Comparison of ENCODE assay signal across 15 mouse cellular contexts in genomic region chr11:114294511-114295250, GRCm38 (mm10).
DNase-seq lines count a peak whose midpoint lies in the region; ATAC-seq and TF ChIP-seq lines count a peak whose summit lies in the region.
"Had no signal": no experiment of that assay in that cellular context is flagged by ENCODE, and none has a peak within 500 bp of the region (broad histone marks: within the 10 kb centered on the region; RNA-seq: fewer than 3 reads in every experiment).

No protein-coding gene starts in this region.

- no peaks in the 10 kb centered on the region for H3K27me3 ChIP-seq in kidney, embryonic 16.5 days (ENCODE audit: insufficient read depth, low read length)
- no peaks in the 10 kb centered on the region for H3K27me3 ChIP-seq in hindbrain, embryonic 14.5 days (ENCODE audit: control insufficient read depth, insufficient read depth, low read length)
- H3K27me3 ChIP-seq in liver, postnatal 0 days (ENCODE audit: insufficient read depth, low read length) = no peaks in the 10 kb centered on the region

- no peak for TF ChIP-seq EP300 in liver, postnatal 0 days (IDR thresholded peaks at IDR 0.05; ENCODE audit: low read depth)

- no peaks in the 10 kb centered on the region for H3K9me3 ChIP-seq in kidney, embryonic 16.5 days (ENCODE audit: low read length)
- no peaks in the 10 kb centered on the region for H3K9me3 ChIP-seq in hindbrain, embryonic 14.5 days (ENCODE audit: control insufficient read depth, low read length)
- no peaks in the 10 kb centered on the region for H3K9me3 ChIP-seq in liver, postnatal 0 days (ENCODE audit: low read length)

- 39% methylated on average over 5 of the region's 5 CpGs for WGBS in kidney, embryonic 16.5 days
- 55% methylated on average over 5 of the region's 5 CpGs for WGBS in hindbrain, embryonic 14.5 days
- 51% methylated on average over 5 of the region's 5 CpGs for WGBS in liver, postnatal 0 days (ENCODE audit: insufficient replicate concordance)

- no peak for TF ChIP-seq CTCF in liver, postnatal 0 days (IDR thresholded peaks at IDR 0.05; ENCODE audit: low read depth)

- no peak for DNase-seq in kidney, adult 11 months
- peak; percentile 32 for DNase-seq in cerebellum, adult 11-12 months
- peak; percentile 39 for DNase-seq in cerebellum, adult 9-10 months
- peak; percentile 65 for DNase-seq in hindbrain, embryonic 14.5 days (ENCODE audit: low spot score)
- DNase-seq in liver, postnatal 0 days = no peak
- DNase-seq in embryo, embryonic 9.5 days (ENCODE audit: extremely low spot score) = no peak
- no peak for DNase-seq in right cerebral cortex, postnatal 14 days
- DNase-seq: adrenal gland, postnatal 36 days; heart, adult 11 months; kidney, adult 18-20 months; lung, embryonic 14.5 days; thymus, postnatal 36 days had no signal

- no peaks in the 10 kb centered on the region for H3K36me3 ChIP-seq in kidney, embryonic 16.5 days (ENCODE audit: insufficient read depth, low read length)
- no peaks in the 10 kb centered on the region for H3K36me3 ChIP-seq in hindbrain, embryonic 14.5 days (replicated peaks; ENCODE audit: control insufficient read depth, insufficient read depth)
- H3K36me3 ChIP-seq in liver, postnatal 0 days (replicated peaks; ENCODE audit: insufficient read depth, low read length) = no peaks in the 10 kb centered on the region

- no peak overlapping the region for H3K27ac ChIP-seq in kidney, embryonic 16.5 days (ENCODE audit: low read length)
- peak overlapping the region; percentile 14; the same call in 1 of the 2 replicates for H3K27ac ChIP-seq in hindbrain, embryonic 14.5 days
- no peak overlapping the region for H3K27ac ChIP-seq in liver, postnatal 0 days (ENCODE audit: low read depth)
- H3K27ac ChIP-seq: left cerebral cortex, adult 2 months had no signal

- ATAC-seq in kidney, embryonic 16.5 days (ENCODE audit: low FRiP score, low TSS enrichment) = no peak
- peak; percentile 71 for ATAC-seq in hindbrain, embryonic 14.5 days (ENCODE audit: low FRiP score)
- ATAC-seq in liver, postnatal 0 days = no peak
- ATAC-seq: CD4-positive, CD25-positive, alpha-beta regulatory T cell, adult 4 months had no signal

- no peak overlapping the region for H3K9ac ChIP-seq in kidney, embryonic 16.5 days (replicated peaks; ENCODE audit: low read length)
- H3K9ac ChIP-seq in hindbrain, embryonic 14.5 days = no peak overlapping the region
- no peak overlapping the region for H3K9ac ChIP-seq in liver, postnatal 0 days (replicated peaks)
- H3K9ac ChIP-seq: lung, embryonic 14.5 days had no signal

- H3K4me1 ChIP-seq in kidney, embryonic 16.5 days (ENCODE audit: insufficient read depth, low read length) = no peaks in the 10 kb centered on the region
- H3K4me1 ChIP-seq in hindbrain, embryonic 14.5 days (replicated peaks; ENCODE audit: control insufficient read depth, insufficient read depth, low read length) = peaks cover 19% of the 10 kb centered on the region
- H3K4me1 ChIP-seq in liver, postnatal 0 days (ENCODE audit: insufficient read depth) = no peaks in the 10 kb centered on the region

- 0 out of 2 replicates have a peak overlapping the region, but pooled peaks have one; percentile 13 for H3K4me2 ChIP-seq in kidney, embryonic 16.5 days (replicated peaks; ENCODE audit: low read depth, low read length)
- no peak overlapping the region for H3K4me2 ChIP-seq in hindbrain, embryonic 14.5 days (replicated peaks)
- H3K4me2 ChIP-seq in liver, postnatal 0 days (ENCODE audit: low read depth, low read length) = no peak overlapping the region
- H3K4me2 ChIP-seq: lung, embryonic 14.5 days had no signal

- no peak overlapping the region for H3K4me3 ChIP-seq in kidney, embryonic 16.5 days (ENCODE audit: low read length)
- no peak overlapping the region for H3K4me3 ChIP-seq in hindbrain, embryonic 14.5 days (replicated peaks; ENCODE audit: low read length)
- no peak overlapping the region for H3K4me3 ChIP-seq in liver, postnatal 0 days (ENCODE audit: low read depth, low read length)
- H3K4me3 ChIP-seq: left cerebral cortex, adult 2 months had no signal

Comparison
In these comparisons a context has a peak if more than half of its experiments do, and no peak if none do; other contexts are left out.
1. DNase-seq: peak in cerebellum, adult 11-12 months (single experiment), cerebellum, adult 9-10 months (single experiment) and hindbrain, embryonic 14.5 days (single experiment); none in kidney, adult 11 months (single experiment), liver, postnatal 0 days (single experiment), embryo, embryonic 9.5 days (single experiment) and right cerebral cortex, postnatal 14 days (single experiment).